Mouse (Mus musculus) ES-E14 (cell line): Measurements from ENCODE around the gene Csnk1g2. TPM values are rescaled to one million over a fixed set of nuclear protein-coding genes. Genes with fewer than 3 reads are reported as not detected.

Experiments
- DNase-seq: peaks from one replicate; pipeline ENCODE4 v3.0.0-alpha.2; 2013; ENCODE audit warnings: low read depth, low spot score
- H3K27ac ChIP-seq: 2 replicates; pipeline ENCODE4 v1.5.1; 2012; ENCODE audit warnings: low read depth, mild to moderate bottlenecking, low read length, moderate library complexity, mixed read lengths; ENCODE audit not compliant: poor library complexity, insufficient read depth, severe bottlenecking
- H3K36me3 ChIP-seq: 2 replicates; pipeline ENCODE4 v1.6.1; 2012; ENCODE audit warnings: mild to moderate bottlenecking, low read length, moderate library complexity, mixed read lengths; ENCODE audit not compliant: control insufficient read depth, poor library complexity, insufficient read depth, severe bottlenecking
- H3K4me1 ChIP-seq, 2 experiments: fragments of 150-350 bp in 1 of 2; sonication (generic) in 1 of 2; 2 replicates each; pipeline ENCODE4 v1.6.1; 2012; ENCODE audit warnings: low read length in 2 of 2, mild to moderate bottlenecking in 1 of 2, mixed read lengths in 1 of 2; ENCODE audit not compliant: control insufficient read depth in 2 of 2, insufficient read depth in 2 of 2, poor library complexity in 1 of 2
- H3K4me3 ChIP-seq, 2 experiments: fragments of 150-350 bp in 1 of 2; sonication (generic) in 1 of 2; 2 replicates each; pipeline ENCODE4 v1.5.1; 2012; ENCODE audit warnings: low read length in 2 of 2, low read depth in 1 of 2, mild to moderate bottlenecking in 1 of 2, mixed read lengths in 1 of 2; ENCODE audit not compliant: insufficient read depth in 1 of 2, poor library complexity in 1 of 2, severe bottlenecking in 1 of 2
- H3K9ac ChIP-seq: 2 replicates; pipeline ENCODE4 v1.6.1; 2012; ENCODE audit warnings: low read depth, mild to moderate bottlenecking, low read length, mixed read lengths; ENCODE audit not compliant: poor library complexity, insufficient read depth, severe bottlenecking
- H3K9me3 ChIP-seq: fragments of 150-350 bp; sonication (generic); 2 replicates; pipeline ENCODE4 v1.6.1; 2012; ENCODE audit warnings: low read depth, mild to moderate bottlenecking, low read length; ENCODE audit not compliant: control insufficient read depth, insufficient read depth
- CHD2 ChIP-seq: IDR thresholded peaks from 2 replicates; pipeline ENCODE4 v1.6.1; 2014; ENCODE audit warnings: mild to moderate bottlenecking, low read depth, low read length, inconsistent platforms
- HCFC1 ChIP-seq: IDR thresholded peaks from 2 replicates; pipeline ENCODE4 v1.6.1; 2012; ENCODE audit warnings: low read length, inconsistent platforms, borderline replicate concordance; ENCODE audit not compliant: insufficient read depth
- MAFK ChIP-seq: IDR thresholded peaks from 2 replicates; pipeline ENCODE4 v1.6.1; 2014; ENCODE audit warnings: mild to moderate bottlenecking, low read depth, low read length, inconsistent platforms; ENCODE audit not compliant: insufficient read depth
- ZC3H11A ChIP-seq: IDR thresholded peaks from 2 replicates; pipeline ENCODE4 v1.6.1; 2012; ENCODE audit warnings: low read depth, mild to moderate bottlenecking, inconsistent platforms, low read length, borderline replicate concordance
- ZNF384 ChIP-seq: IDR thresholded peaks from 2 replicates; pipeline ENCODE4 v1.6.1; 2012; ENCODE audit warnings: low read depth, low read length, inconsistent platforms
- in situ Hi-C, 2 experiments: fragments of 600-800 bp; cut with MboI; formaldehyde crosslinking; loops; one replicate each; pipeline ENCODE4 v1.15.1; 2025; ENCODE audit warnings: low sequenced_read_pairs in 2 of 2, inconsistent platforms in 1 of 2; ENCODE audit not compliant: unreplicated experiment in 2 of 2
- total RNA-seq: library from RNA; depleted of rRNA; stranded (reverse); fragments of 300-350 nt; gene quantifications from 2 replicates; pipeline ENCODE4 v1.2.3, GENCODE M21; 2012

The Csnk1g2 gene
- total RNA-seq, 1 experiment = 138 TPM

DNA sequence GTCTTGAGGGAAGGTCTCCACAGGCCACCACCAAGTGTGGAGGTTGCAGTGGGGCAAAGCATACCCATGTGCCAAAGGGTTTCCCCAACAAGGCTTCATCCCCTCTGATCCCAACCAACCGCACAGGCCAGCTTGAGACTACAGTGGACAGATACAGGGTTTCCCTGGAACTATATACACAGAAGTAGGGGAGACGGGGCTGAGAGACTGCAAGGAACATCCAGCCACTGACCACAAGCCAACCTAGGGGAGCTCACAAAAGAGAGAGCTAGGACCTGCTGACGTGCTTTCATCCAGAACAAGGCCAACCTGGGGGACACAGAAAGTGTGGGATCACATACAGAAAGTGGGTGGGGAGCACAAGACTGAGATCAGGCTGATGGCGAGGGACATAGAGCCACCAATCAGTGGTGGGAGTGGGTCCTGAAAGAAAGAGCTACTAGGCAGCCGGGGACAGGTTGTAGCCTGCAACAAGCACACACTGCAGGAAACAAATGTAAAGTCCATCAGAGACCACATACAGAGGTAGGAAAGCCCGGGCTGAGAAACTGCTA, 52.3 kb downstream of the Csnk1g2 start:
- Histone ChIP-seq H3K27ac (no peak overlapping the region), H3K9ac (peak overlapping the region; percentile 81), H3K4me3 (peak overlapping the region; percentile 86 to 92), H3K4me1 (peaks cover 9 to 31% of the 10 kb centered on the region in 2 experiments), H3K36me3 (peaks cover 18% of the 10 kb centered on the region), H3K9me3 (no peaks in the 10 kb centered on the region)
- no peak for TF ChIP-seq HCFC1
- TF ChIP-seq ZC3H11A = no peak
- no peak for TF ChIP-seq CHD2
- no peak for TF ChIP-seq ZNF384
- no peak for TF ChIP-seq MAFK
- no peak for DNase-seq
- in situ Hi-C loops = no loop called here

DNA sequence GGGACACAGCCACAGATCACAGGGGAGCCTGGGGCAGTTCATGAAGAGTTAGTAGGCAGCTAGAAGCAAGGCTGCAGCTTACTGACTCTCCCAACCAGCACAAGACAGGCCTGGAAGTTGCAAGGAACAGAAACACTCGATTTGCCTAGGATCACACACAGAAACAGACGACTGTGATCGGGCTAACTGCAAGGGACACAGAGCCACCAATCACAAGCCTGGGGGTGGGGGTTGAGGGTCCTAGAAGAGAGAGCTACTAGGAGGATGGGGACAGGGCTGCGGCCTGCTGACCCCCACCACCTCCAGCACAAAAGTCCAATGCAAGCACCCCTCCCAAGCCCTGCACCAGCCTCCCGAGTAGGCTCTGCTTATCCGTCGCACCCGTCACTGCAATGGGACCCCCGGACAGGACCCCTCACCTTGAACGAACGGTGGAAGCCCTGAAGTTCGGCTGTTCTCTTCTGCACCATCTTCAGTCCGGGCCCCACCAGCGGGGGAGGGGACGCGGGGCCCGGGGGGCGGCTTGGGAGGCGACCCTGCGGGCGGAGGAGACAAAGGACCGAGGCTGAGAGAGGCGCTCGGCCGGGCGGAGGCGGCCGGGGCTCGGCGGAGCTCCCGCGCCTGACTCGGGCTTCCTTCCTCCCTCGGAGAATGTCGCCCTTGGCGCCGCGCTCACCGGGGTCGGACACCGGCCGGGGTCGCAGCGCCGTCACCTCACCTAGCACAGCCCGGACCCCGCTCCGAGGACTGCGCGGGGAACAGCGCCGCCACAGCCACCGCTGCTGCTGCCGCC, 53.0 kb downstream of the Csnk1g2 start:
- Histone ChIP-seq H3K9me3 (no peaks in the 10 kb centered on the region), H3K9ac (peak overlapping the region; percentile 81), H3K27ac (no peak overlapping the region), H3K4me3 (peak overlapping the region; percentile 86 to 92), H3K4me1 (peaks cover 9 to 31% of the 10 kb centered on the region in 2 experiments), H3K36me3 (peaks cover 13% of the 10 kb centered on the region)
- DNase-seq = no peak
- in situ Hi-C loops = no loop called here
- TF ChIP-seq ZNF384 = no peak
- no peak for TF ChIP-seq MAFK
- TF ChIP-seq ZC3H11A = no peak
- TF ChIP-seq HCFC1 = no peak
- TF ChIP-seq CHD2 = no peak

- no peaks in the 10 kb centered on the region for H3K9me3 ChIP-seq
- in situ Hi-C loops = no loop called here
- H3K4me3 ChIP-seq = peak overlapping the region; percentile 86 to 87
- peaks cover 9 to 31% of the 10 kb centered on the region in 2 experiments for H3K4me1 ChIP-seq
- peaks cover 8% of the 10 kb centered on the region for H3K36me3 ChIP-seq
- TF ChIP-seq HCFC1 = peak; percentile 38; the same call in 1 of the 2 replicates
- no peak for TF ChIP-seq ZNF384
- no peak for TF ChIP-seq ZC3H11A
- TF ChIP-seq MAFK = no peak
- no peak for TF ChIP-seq CHD2
- H3K27ac ChIP-seq = peak overlapping the region; percentile 63
- peak; percentile 99 for DNase-seq
- H3K9ac ChIP-seq = peak overlapping the region; percentile 84
These were observed 53.7 kb downstream of the Csnk1g2 start for GRCm38 (mm10) chr10:80676198-80676928.

DNA sequence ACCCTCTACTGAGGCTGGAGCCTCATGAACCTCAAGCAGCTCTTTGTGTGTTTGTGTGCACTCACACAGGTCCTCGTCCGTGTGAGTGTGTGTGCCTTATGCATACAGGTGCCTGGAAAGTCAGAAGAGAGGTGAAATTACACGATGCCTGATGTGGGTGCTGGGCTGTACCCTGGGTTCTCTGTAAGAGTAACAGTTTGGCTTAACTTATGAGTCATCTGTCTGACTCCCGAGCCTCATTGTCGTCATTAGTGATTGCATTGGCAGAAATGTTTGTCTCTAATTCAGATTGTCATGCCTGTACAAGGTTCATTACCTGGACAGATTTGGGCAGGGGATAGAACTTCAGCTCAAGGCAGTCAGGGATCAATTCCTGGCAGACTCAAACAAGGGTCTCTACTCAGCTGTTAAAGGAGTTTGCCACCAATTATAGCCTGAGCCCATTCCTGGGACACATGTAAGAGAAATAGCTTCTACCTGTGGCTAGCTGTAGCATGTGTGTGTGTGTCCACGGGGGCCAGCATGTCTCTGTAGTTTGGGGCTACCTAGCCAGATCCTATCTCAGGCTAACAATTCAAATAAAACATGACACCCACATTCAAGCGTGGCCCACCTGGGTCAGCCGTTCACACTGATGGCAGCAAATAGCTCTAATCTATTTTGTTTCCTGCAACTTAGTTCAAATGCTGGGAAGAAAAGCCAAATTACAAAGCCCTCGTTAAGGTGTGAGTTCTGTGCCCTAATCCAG, 54.7 kb downstream of the Csnk1g2 start:
- Histone ChIP-seq H3K4me3 (peak overlapping the region; percentile 71 to 87), H3K9me3 (no peaks in the 10 kb centered on the region), H3K4me1 (peaks cover 9 to 31% of the 10 kb centered on the region in 2 experiments), H3K9ac (peak overlapping the region; percentile 84), H3K27ac (peak overlapping the region; percentile 63; the same call in 1 of the 2 replicates), H3K36me3 (peaks cover 2% of the 10 kb centered on the region; the same call in 1 of the 2 replicates)
- no peak for TF ChIP-seq CHD2
- no peak for TF ChIP-seq ZC3H11A
- no peak for TF ChIP-seq MAFK
- no peak for TF ChIP-seq HCFC1
- no peak for TF ChIP-seq ZNF384
- in situ Hi-C loops = no loop called here
- DNase-seq = no peak
